Mouse (Mus musculus) intestine, postnatal 0 days (tissue): ENCODE measurements around the gene Slc10a7. TPM values are rescaled to one million over a fixed set of nuclear protein-coding genes. Genes with fewer than 3 reads are reported as not detected.

Source experiments
- ATAC-seq: fragments of 200-750 bp; cut with Nextera tagmentation; 2 replicates; pipeline ENCODE4 v1.8.0; 2017; ENCODE audit warnings: mild to moderate bottlenecking, moderate TSS enrichment, moderate library complexity
- H3K27ac ChIP-seq: fragments of 300-500 bp; sonication (generic); 2 replicates; pipeline ENCODE4 v1.5.1; 2014; ENCODE audit warnings: mild to moderate bottlenecking, low read depth, low read length, moderate library complexity
- H3K27me3 ChIP-seq: fragments of 300-500 bp; sonication (generic); replicated peaks from 2 replicates; pipeline ENCODE4 v1.6.1; 2014; ENCODE audit warnings: low read length, mixed read lengths; ENCODE audit not compliant: control insufficient read depth, insufficient read depth
- H3K36me3 ChIP-seq: fragments of 300-500 bp; sonication (generic); 2 replicates; pipeline ENCODE4 v1.6.1; 2014; ENCODE audit warnings: mild to moderate bottlenecking, moderate library complexity; ENCODE audit not compliant: control insufficient read depth, insufficient read depth
- H3K4me1 ChIP-seq: fragments of 300-500 bp; sonication (generic); replicated peaks from 2 replicates; pipeline ENCODE4 v1.6.1; 2014; ENCODE audit warnings: antibody characterized with exemption, low read length, mixed read lengths; ENCODE audit not compliant: control insufficient read depth, insufficient read depth
- H3K4me2 ChIP-seq: fragments of 300-500 bp; sonication (generic); replicated peaks from 2 replicates; pipeline ENCODE4 v1.6.1; 2014; ENCODE audit warnings: low read depth, mild to moderate bottlenecking, moderate library complexity
- H3K4me3 ChIP-seq: fragments of 300-500 bp; sonication (generic); 2 replicates; pipeline ENCODE4 v1.5.1; 2014; ENCODE audit warnings: low read depth, low read length
- H3K9ac ChIP-seq: fragments of 300-500 bp; sonication (generic); 2 replicates; pipeline ENCODE4 v1.6.1; 2014; ENCODE audit warnings: mild to moderate bottlenecking, low read depth, low read length
- H3K9me3 ChIP-seq: fragments of 300-500 bp; sonication (generic); 2 replicates; pipeline ENCODE4 v1.6.1; 2016; ENCODE audit warnings: mixed run types; ENCODE audit not compliant: control insufficient read depth
- CTCF ChIP-seq: sonication (generic); IDR thresholded peaks from 2 replicates; pipeline ENCODE4 v1.5.1; 2016; ENCODE audit warnings: low read depth, mild to moderate bottlenecking, control low read depth, antibody characterized with exemption, moderate library complexity
- whole genome bisulfite sequencing: fragments of 180-500 bp; shearing (Covaris S2); extraction: QIAGEN DNeasy Blood & Tissue Kit; methylation state at CpG from one replicate; pipeline ENCODE4 v1.1.7; 2014; 5-methylcytosine and 5-hydroxymethylcytosine counted together
- polyA plus RNA-seq: library from polyadenylated mRNA; unstranded; fragments of >200 nt; fragmentation: Nextera tagmentation; extraction: Ambion mirVana; gene quantifications from 2 replicates; pipeline ENCODE4 v1.2.1, GENCODE M21; 2015

Slc10a7 gene
- polyA plus RNA-seq, 1 experiment from 2014 or later, result 7.4 TPM

GRCm38 (mm10) chr8:78651670-78652069 is 142.5 kb downstream of the Slc10a7 start:
- H3K27ac ChIP-seq, result no peak overlapping the region
- H3K27me3 ChIP-seq, result no peaks in the 10 kb centered on the region
- WGBS, result 79% methylated on average over 3 of the region's 3 CpGs
- no peak for ATAC-seq
- no peaks in the 10 kb centered on the region for H3K36me3 ChIP-seq
- H3K9ac ChIP-seq, result no peak overlapping the region
- H3K4me1 ChIP-seq, result no peaks in the 10 kb centered on the region; the same call in 1 of the 2 replicates
- no peak overlapping the region for H3K4me2 ChIP-seq
- no peak overlapping the region for H3K4me3 ChIP-seq
- TF ChIP-seq CTCF, result peak; percentile 41
- H3K9me3 ChIP-seq, result no peaks in the 10 kb centered on the region

GRCm38 (mm10) chr8:78655351-78656045 is 146.4 kb downstream of the Slc10a7 start:
- Histone ChIP-seq H3K27ac (peak overlapping the region; percentile 57; the same call in 1 of the 2 replicates), H3K9ac (no peak overlapping the region), H3K4me3 (no peak overlapping the region), H3K4me2 (no peak overlapping the region), H3K9me3 (no peaks in the 10 kb centered on the region), H3K4me1 (peaks cover 9% of the 10 kb centered on the region; the same call in 1 of the 2 replicates), H3K36me3 (no peaks in the 10 kb centered on the region), H3K27me3 (no peaks in the 10 kb centered on the region)
- no peak for ATAC-seq
- 46% methylated on average over 1 of the region's 1 CpGs for WGBS
- peak; percentile 26; the same call in 1 of the 2 replicates for TF ChIP-seq CTCF

GRCm38 (mm10) chr8:78656700-78657370 is 147.7 kb downstream of the Slc10a7 start:
- Histone ChIP-seq H3K4me3 (no peak overlapping the region), H3K9ac (no peak overlapping the region), H3K36me3 (no peaks in the 10 kb centered on the region), H3K27ac (peak overlapping the region; percentile 60; the same call in 1 of the 2 replicates), H3K9me3 (no peaks in the 10 kb centered on the region), H3K27me3 (no peaks in the 10 kb centered on the region), H3K4me1 (peaks cover 10% of the 10 kb centered on the region; the same call in 1 of the 2 replicates), H3K4me2 (no peak overlapping the region)
- peak; percentile 42 for ATAC-seq
- no peak for TF ChIP-seq CTCF
- WGBS, result 44% methylated on average over 10 of the region's 10 CpGs

GRCm38 (mm10) chr8:78658172-78658571 is 149.0 kb downstream of the Slc10a7 start:
- TF ChIP-seq CTCF, result no peak
- Histone ChIP-seq H3K9ac (no peak overlapping the region), H3K27ac (no peak overlapping the region; the same call in 1 of the 2 replicates), H3K4me3 (no peak overlapping the region), H3K4me1 (peaks cover 10% of the 10 kb centered on the region; the same call in 1 of the 2 replicates), H3K36me3 (no peaks in the 10 kb centered on the region; the same call in 1 of the 2 replicates), H3K4me2 (no peak overlapping the region), H3K27me3 (no peaks in the 10 kb centered on the region), H3K9me3 (no peaks in the 10 kb centered on the region)
- no peak for ATAC-seq
- 67% methylated on average over 5 of the region's 5 CpGs for WGBS

GRCm38 (mm10) chr8:78659617-78660187 is 150.6 kb downstream of the Slc10a7 start:
- peak overlapping the region; percentile 93 for H3K27ac ChIP-seq
- WGBS, result 37% methylated on average over 3 of the region's 3 CpGs
- peak; percentile 86 for ATAC-seq
- no peaks in the 10 kb centered on the region; the same call in 1 of the 2 replicates for H3K36me3 ChIP-seq
- peaks cover 10% of the 10 kb centered on the region; the same call in 1 of the 2 replicates for H3K4me1 ChIP-seq
- no peaks in the 10 kb centered on the region for H3K9me3 ChIP-seq
- no peak overlapping the region for H3K4me2 ChIP-seq
- H3K9ac ChIP-seq, result 0 out of 2 replicates have a peak overlapping the region, but pooled peaks have one; percentile 7
- no peak overlapping the region for H3K4me3 ChIP-seq
- no peaks in the 10 kb centered on the region for H3K27me3 ChIP-seq
- TF ChIP-seq CTCF, result no peak
